Mouse (Mus musculus): ENCODE data around the gene Arhgef19.

- TF ChIP-seq EP300 (IDR thresholded peaks at IDR 0.05; ENCODE audit: low read depth in 1 of 2, low read length in 2 of 2) (no peak), ZKSCAN1 (IDR thresholded peaks at IDR 0.05; ENCODE audit: low read depth, low read length) (no peak), POLR2A (IDR thresholded peaks at IDR 0.05; ENCODE audit: control insufficient read depth in 1 of 2, insufficient read depth in 1 of 2, low read depth in 1 of 2, low read length in 2 of 2, poor library complexity in 1 of 2) (no peak), NRF1 (IDR thresholded peaks at IDR 0.05; ENCODE audit: insufficient read depth, low read depth, low read length, poor library complexity, severe bottlenecking) (no peak), GATA1 (IDR thresholded peaks at IDR 0.05; ENCODE audit: low read depth, low read length) (no peak)
Observed at GRCm38 (mm10) chr4:141204580-141205061, 34.7 kb upstream of the Arhgef19 start.
